Mouse (Mus musculus) heart, adult 2 months (tissue): ENCODE data around the gene Rrp7a. TPM values are rescaled to one million over a fixed set of nuclear protein-coding genes. Genes with fewer than 3 reads are reported as not detected.

Experiments used
- DNase-seq, 2 experiments: peaks; one replicate each; pipeline ENCODE4 v3.0.0; 2021
- H3K27ac ChIP-seq: fragments of 200-600 bp; 2 replicates; pipeline ENCODE4 v1.8.1; 2022
- H3K27me3 ChIP-seq: fragments of 200-500 bp; 2 replicates; pipeline ENCODE4 v1.6.1; 2012; ENCODE audit warnings: mild to moderate bottlenecking, low read length, inconsistent platforms, mixed read lengths; ENCODE audit not compliant: control insufficient read depth, insufficient read depth
- H3K36me3 ChIP-seq: fragments of 200-500 bp; 2 replicates; pipeline ENCODE4 v1.6.1; 2012; ENCODE audit warnings: low read length, inconsistent platforms; ENCODE audit not compliant: control insufficient read depth, insufficient read depth
- H3K4me1 ChIP-seq: fragments of 200-500 bp; 2 replicates; pipeline ENCODE4 v1.6.1; 2011; ENCODE audit warnings: low read length; ENCODE audit not compliant: control insufficient read depth, insufficient read depth
- H3K4me3 ChIP-seq: fragments of 200-600 bp; 2 replicates; pipeline ENCODE4 v1.8.1; 2022
- H3K79me2 ChIP-seq: fragments of 200-500 bp; replicated peaks from 2 replicates; pipeline ENCODE4 v1.6.1; 2012; ENCODE audit warnings: mild to moderate bottlenecking, inconsistent platforms, low read length, moderate library complexity, mixed read lengths; ENCODE audit not compliant: control insufficient read depth, insufficient read depth
- H3K9ac ChIP-seq: fragments of 200-500 bp; 2 replicates; pipeline ENCODE4 v1.6.1; 2012; ENCODE audit warnings: low read depth, mild to moderate bottlenecking, control low read depth, inconsistent platforms, low read length, mixed read lengths
- CTCF ChIP-seq: fragments of 200-600 bp; IDR thresholded peaks from 2 replicates; pipeline ENCODE4 v1.8.1; 2022; ENCODE audit warnings: antibody characterized with exemption, mild to moderate bottlenecking, moderate library complexity
- EP300 ChIP-seq: fragments of 200-500 bp; IDR thresholded peaks from 2 replicates; pipeline ENCODE4 v1.6.1; 2011; ENCODE audit warnings: low read depth, low read length, control low read depth; ENCODE audit not compliant: insufficient read depth
- POLR2A ChIP-seq: fragments of 200-500 bp; IDR thresholded peaks from 2 replicates; pipeline ENCODE4 v1.6.1; 2011; ENCODE audit warnings: mild to moderate bottlenecking, low read depth, low read length, control low read depth; ENCODE audit not compliant: insufficient read depth
- WGBS: fragments of 180-500 bp; shearing (Covaris S2); methylation state at CpG from one replicate; pipeline ENCODE4 v1.1.7; 2018; 5-methylcytosine and 5-hydroxymethylcytosine counted together
- intact Hi-C: fragments of 180-260 bp; cut with DNase I; formaldehyde crosslinking; loops from one replicate; pipeline ENCODE4 v1.15.1; 2025
- polyA plus RNA-seq: library from polyadenylated mRNA; depleted of rRNA; stranded (reverse); fragments of >200 nt; gene quantifications from 2 replicates; pipeline ENCODE4 v1.2.3, GENCODE M21; 2012
- total RNA-seq, 2 experiments: library from RNA; stranded (reverse); gene quantifications; 2 replicates each; pipeline ENCODE4 v1.2.3; 2021

The Rrp7a gene
- total and polyA plus RNA-seq, 3 experiments = 39.9 to 62.0 (median 40.9) TPM

DNA sequence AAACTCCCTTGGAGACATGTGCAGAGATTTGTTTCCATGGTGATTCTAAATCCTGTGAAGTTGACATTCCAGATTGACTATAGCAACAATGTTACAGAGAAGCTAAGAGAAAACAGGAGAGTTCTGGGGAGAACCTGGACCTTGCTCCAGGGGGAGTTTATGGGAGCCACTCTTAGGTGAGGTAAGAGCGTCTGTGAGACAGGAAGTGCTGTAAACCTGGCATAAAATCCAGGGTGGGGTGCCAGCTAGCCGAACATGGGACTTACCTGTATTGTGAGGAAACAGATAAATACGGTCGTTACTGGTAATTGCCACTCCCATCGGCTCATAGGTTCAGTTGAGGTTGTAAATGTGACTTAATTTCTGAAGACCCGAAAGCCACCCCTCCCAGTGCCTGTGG, 16.2 kb downstream of the Rrp7a start:
- WGBS = 81% methylated on average over 6 of the region's 6 CpGs
- no peak overlapping the region for H3K27ac ChIP-seq
- no peak overlapping the region for H3K4me3 ChIP-seq
- no peak overlapping the region for H3K9ac ChIP-seq
- no peaks in the 10 kb centered on the region for H3K79me2 ChIP-seq
- no peaks in the 10 kb centered on the region for H3K36me3 ChIP-seq
- no peaks in the 10 kb centered on the region for H3K4me1 ChIP-seq
- no peak for TF ChIP-seq CTCF
- TF ChIP-seq POLR2A = no peak
- no peak for TF ChIP-seq EP300
- H3K27me3 ChIP-seq = no peaks in the 10 kb centered on the region
- no peak for DNase-seq
- intact Hi-C loops = no loop called here

- no peak overlapping the region for H3K27ac ChIP-seq
Observed at GRCm38 (mm10) chr15:83103111-83103510, 19.5 kb downstream of the Rrp7a start.

DNA sequence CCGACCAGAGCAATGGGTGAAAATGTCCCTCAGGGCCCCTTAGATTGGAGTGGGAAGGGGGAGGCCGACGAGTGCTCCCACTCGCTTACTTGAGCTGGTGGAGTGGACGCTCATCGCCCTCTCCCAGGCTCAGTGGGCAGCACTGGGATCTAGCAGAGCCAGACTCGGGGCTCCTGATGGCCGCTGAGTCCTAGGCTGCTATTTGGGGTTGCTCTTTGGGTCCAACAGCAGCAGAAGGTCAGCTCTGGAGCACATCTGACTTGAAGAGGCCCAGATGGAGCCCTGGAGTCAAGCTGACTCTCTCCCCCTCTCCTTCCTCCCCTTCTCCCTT, 22.3 kb downstream of the Rrp7a start:
- DNase-seq = no peak
- Histone ChIP-seq H3K79me2 (no peaks in the 10 kb centered on the region), H3K4me3 (peak overlapping the region; percentile 61), H3K27ac (peak overlapping the region; percentile 91), H3K9ac (peak overlapping the region; percentile 85), H3K4me1 (peaks cover 3% of the 10 kb centered on the region), H3K36me3 (no peaks in the 10 kb centered on the region), H3K27me3 (no peaks in the 10 kb centered on the region)
- intact Hi-C loops = no loop called here
- TF ChIP-seq EP300 (no peak), CTCF (no peak), POLR2A (no peak; the same call in 1 of the 2 replicates)
- WGBS = 0% methylated on average over 8 of the region's 8 CpGs

More at GRCm38 (mm10) chr15:83103111-83103510, 19.5 kb downstream of the Rrp7a start:
- peaks cover 3% of the 10 kb centered on the region for H3K4me1 ChIP-seq
- intact Hi-C loops = no loop called here
- no peak for TF ChIP-seq EP300
- no peak for TF ChIP-seq CTCF
- TF ChIP-seq POLR2A = no peak
- no peaks in the 10 kb centered on the region for H3K79me2 ChIP-seq
- no peak overlapping the region for H3K4me3 ChIP-seq
- WGBS = 58% methylated on average over 1 of the region's 1 CpGs
- no peak for DNase-seq
- H3K36me3 ChIP-seq = no peaks in the 10 kb centered on the region
- H3K27me3 ChIP-seq = no peaks in the 10 kb centered on the region
- H3K9ac ChIP-seq = no peak overlapping the region

DNA sequence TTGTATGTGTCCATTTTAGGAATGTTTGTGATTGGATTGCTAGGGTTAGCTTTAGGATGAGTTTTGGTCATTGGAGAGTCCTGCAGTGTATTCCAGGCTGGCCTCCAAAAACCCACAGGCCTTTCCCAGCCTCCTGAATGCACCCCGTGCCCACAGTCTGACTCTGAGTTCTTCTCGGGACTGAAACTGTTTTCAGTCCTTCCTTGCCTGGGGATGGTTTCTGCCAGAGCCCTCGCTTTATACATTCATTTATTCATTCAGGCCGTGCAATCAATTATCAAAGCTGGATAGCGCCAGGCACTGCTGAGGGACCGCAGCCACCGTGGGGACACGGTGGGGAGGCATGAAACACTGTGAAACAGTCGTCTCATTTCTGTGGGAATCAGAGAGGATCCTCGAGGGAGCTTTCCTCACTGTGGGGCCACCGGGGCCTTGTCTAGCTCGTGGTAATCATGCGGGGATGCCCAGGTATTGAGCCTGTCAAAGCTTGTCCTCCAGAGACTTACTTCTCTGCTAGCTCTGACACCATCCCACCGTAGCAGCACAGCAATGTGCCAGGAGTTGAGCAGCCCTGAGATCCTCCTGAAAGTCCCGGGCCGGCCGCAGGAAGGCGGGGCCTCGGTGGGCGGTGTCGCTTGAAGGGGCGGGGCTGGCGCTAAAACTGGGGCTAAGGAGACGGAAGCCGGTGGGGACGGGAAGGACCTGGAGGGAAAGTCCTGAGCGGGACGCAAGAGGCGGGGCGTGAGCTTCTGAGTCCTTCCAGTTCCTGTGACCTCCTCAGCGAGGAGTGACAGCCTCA, 22.9 kb downstream of the Rrp7a start:
- H3K4me3 ChIP-seq = peak overlapping the region; percentile 61
- no peak for TF ChIP-seq EP300
- 0 out of 2 replicates have a peak, but pooled peaks have one; percentile 87 for TF ChIP-seq POLR2A
- 0 out of 2 replicates have a peak, but pooled peaks have one; percentile 2 for TF ChIP-seq CTCF
- 4% methylated on average over 31 of the region's 31 CpGs for WGBS
- no peaks in the 10 kb centered on the region for H3K36me3 ChIP-seq
- H3K27ac ChIP-seq = peak overlapping the region; percentile 91
- peak overlapping the region; percentile 85 for H3K9ac ChIP-seq
- DNase-seq = peak; percentile 96 to 98
- peaks cover 3% of the 10 kb centered on the region for H3K4me1 ChIP-seq
- intact Hi-C loops = loop anchor here (5.0 kb wide), 1 partner anchor 112 kb away; the partner anchor contains the start of gene Tcf20
- H3K79me2 ChIP-seq = no peaks in the 10 kb centered on the region
- H3K27me3 ChIP-seq = no peaks in the 10 kb centered on the region

DNA sequence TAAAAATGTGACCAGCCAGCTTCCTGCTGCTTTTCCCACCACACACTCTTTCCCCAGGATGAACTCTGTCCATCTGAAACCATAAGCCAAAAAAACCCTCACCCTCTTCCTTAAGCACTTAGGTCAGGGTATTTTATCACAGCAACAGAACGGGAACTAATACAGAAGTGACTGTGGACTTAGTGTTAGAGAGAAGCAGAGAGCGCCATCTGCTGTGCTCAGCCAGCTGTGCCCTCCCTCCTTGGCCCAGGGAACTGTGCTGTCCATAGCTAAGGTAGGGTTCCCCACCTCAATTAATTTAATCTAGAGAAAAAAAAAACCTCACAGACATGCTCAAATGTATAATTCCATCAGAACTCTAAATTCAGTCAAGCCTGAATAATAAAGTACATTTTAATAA, 26.7 kb downstream of the Rrp7a start:
- WGBS = 30% methylated on average over 2 of the region's 2 CpGs
- TF ChIP-seq POLR2A = no peak
- TF ChIP-seq CTCF = peak; percentile 51
- intact Hi-C loops = loop anchor here (5.0 kb wide), 1 partner anchor 109 kb away; the partner anchor contains the start of gene Tcf20
- DNase-seq = no peak
- Histone ChIP-seq H3K4me1 (peaks cover 3% of the 10 kb centered on the region), H3K9ac (no peak overlapping the region), H3K27me3 (no peaks in the 10 kb centered on the region), H3K79me2 (no peaks in the 10 kb centered on the region), H3K27ac (no peak overlapping the region), H3K36me3 (no peaks in the 10 kb centered on the region), H3K4me3 (no peak overlapping the region)

DNA sequence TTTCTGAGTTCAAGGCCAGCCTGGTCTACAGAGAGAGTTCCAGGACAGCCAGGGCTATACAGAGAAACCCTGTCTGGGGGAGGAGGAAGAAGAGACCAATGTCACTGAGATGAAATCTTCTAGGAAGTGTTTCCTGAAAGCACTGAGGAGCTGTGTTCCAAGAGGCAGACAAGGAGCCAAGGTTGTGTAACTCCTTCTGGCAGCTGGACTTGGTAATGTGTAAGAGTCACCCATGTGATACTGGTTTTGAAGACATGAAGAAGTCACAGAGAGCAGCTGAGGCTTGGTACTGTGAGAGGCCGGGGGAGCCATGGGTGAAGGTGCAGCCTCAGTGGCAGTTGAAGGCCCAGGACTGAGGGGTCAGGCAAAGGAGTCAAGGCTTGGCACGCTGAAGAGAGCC, 28.9 kb downstream of the Rrp7a start:
- no peaks in the 10 kb centered on the region for H3K79me2 ChIP-seq
- H3K27ac ChIP-seq = no peak overlapping the region
- no peaks in the 10 kb centered on the region for H3K4me1 ChIP-seq
- no peak overlapping the region for H3K9ac ChIP-seq
- intact Hi-C loops = no loop called here
- H3K27me3 ChIP-seq = no peaks in the 10 kb centered on the region
- no peak overlapping the region for H3K4me3 ChIP-seq
- no peaks in the 10 kb centered on the region for H3K36me3 ChIP-seq
- 77% methylated on average over 2 of the region's 2 CpGs for WGBS
- no peak for TF ChIP-seq CTCF
- TF ChIP-seq EP300 = no peak
- no peak for TF ChIP-seq POLR2A
- DNase-seq = peak; percentile 42 to 53
